Mouse (Mus musculus): ENCODE results near the gene Mrpl12. TPM values are rescaled to one million over a fixed set of nuclear protein-coding genes. Genes with fewer than 3 reads are reported as not detected.
A peak's percentile ranks its signal among the peaks of the same experiment; 100 is the strongest.
"Not testable (repeated sequence)": the region's sequence is repeated elsewhere in the genome, so short reads cannot be mapped to it uniquely, and the experiment has no call there.

The Mrpl12 gene
- total RNA-seq, 2 experiments from 2014 or later, result 74.4 to 74.5 TPM

GRCm38 (mm10) chr11:120505661-120506060 is 21.2 kb downstream of the Mrpl12 start:
- no peak for DNase-seq
- intact Hi-C loops (cut with DNase I), result no loop called here

GRCm38 (mm10) chr11:120506899-120507298 is 22.5 kb downstream of the Mrpl12 start:
- intact Hi-C loops (cut with DNase I), result no loop called here
- no peak for DNase-seq

GRCm38 (mm10) chr11:120507611-120508289 is 23.3 kb downstream of the Mrpl12 start:
- intact Hi-C loops (cut with DNase I), result no loop called here
- DNase-seq, result no peak

- no peak for DNase-seq
- intact Hi-C loops (cut with DNase I), result no loop called here
Observed at GRCm38 (mm10) chr11:120508290-120508870, 24.0 kb downstream of the Mrpl12 start.

GRCm38 (mm10) chr11:120509940-120510339 is 25.5 kb downstream of the Mrpl12 start:
- DNase-seq, result no peak
- intact Hi-C loops (cut with DNase I), result no loop called here

- DNase-seq, result no peak
- intact Hi-C loops (cut with DNase I), result no loop called here
Observed at GRCm38 (mm10) chr11:120510375-120511030, 26.1 kb downstream of the Mrpl12 start.

- intact Hi-C loops (cut with DNase I), result no loop called here
- peak; percentile 79 for DNase-seq
Observed at GRCm38 (mm10) chr11:120512790-120513453, 28.5 kb downstream of the Mrpl12 start.

- DNase-seq; intact Hi-C loops (cut with DNase I): not testable (repeated sequence)
Observed at GRCm38 (mm10) chr11:120514262-120514661, 29.8 kb downstream of the Mrpl12 start.

GRCm38 (mm10) chr11:120515611-120516010 is 31.2 kb downstream of the Mrpl12 start:
- DNase-seq, result peak; percentile 87
- intact Hi-C loops (cut with DNase I), result loop anchor here (5.0 kb wide), 1 partner anchor 52 kb away; no protein-coding TSS in a partner anchor

GRCm38 (mm10) chr11:120517147-120517546 is 32.7 kb downstream of the Mrpl12 start:
- intact Hi-C loops (cut with DNase I), result loop anchor here (5.0 kb wide), 1 partner anchor 50 kb away; no protein-coding TSS in a partner anchor
- no peak for DNase-seq

- DNase-seq, result no peak
- intact Hi-C loops (cut with DNase I), result loop anchor here (5.0 kb wide), 1 partner anchor 49 kb away; no protein-coding TSS in a partner anchor
Observed at GRCm38 (mm10) chr11:120518027-120518426, 33.6 kb downstream of the Mrpl12 start.

GRCm38 (mm10) chr11:120518558-120518957 is 34.1 kb downstream of the Mrpl12 start:
- intact Hi-C loops (cut with DNase I), result loop anchor here (5.0 kb wide), 1 partner anchor 49 kb away; no protein-coding TSS in a partner anchor
- no peak for DNase-seq

GRCm38 (mm10) chr11:120519738-120520137 is 35.3 kb downstream of the Mrpl12 start:
- intact Hi-C loops (cut with DNase I), result loop anchor here (5.0 kb wide), 1 partner anchor 48 kb away; no protein-coding TSS in a partner anchor
- no peak for DNase-seq

- intact Hi-C loops (cut with DNase I), result no loop called here
- no peak for DNase-seq
Observed at GRCm38 (mm10) chr11:120520498-120520897, 36.1 kb downstream of the Mrpl12 start.

GRCm38 (mm10) chr11:120520967-120521540 is 36.6 kb downstream of the Mrpl12 start:
- intact Hi-C loops (cut with DNase I), result no loop called here
- peak; percentile 87 for DNase-seq

- no peak for DNase-seq
- intact Hi-C loops (cut with DNase I), result no loop called here
Observed at GRCm38 (mm10) chr11:120522581-120522980, 38.2 kb downstream of the Mrpl12 start.

- DNase-seq, result no peak
- intact Hi-C loops (cut with DNase I), result no loop called here
Observed at GRCm38 (mm10) chr11:120525959-120526358, 41.5 kb downstream of the Mrpl12 start.

- DNase-seq, result no peak
- intact Hi-C loops (cut with DNase I), result no loop called here
Observed at GRCm38 (mm10) chr11:120527690-120528354, 43.4 kb downstream of the Mrpl12 start.

- no peak for DNase-seq
- intact Hi-C loops (cut with DNase I), result no loop called here
Observed at GRCm38 (mm10) chr11:120528903-120529302, 44.5 kb downstream of the Mrpl12 start.
